Mouse (Mus musculus) embryonic facial prominence, embryonic 14.5 days (tissue): ENCODE results near the gene Vamp5. TPM values are rescaled to one million over a fixed set of nuclear protein-coding genes. Genes with fewer than 3 reads are reported as not detected.

Experiments
- ATAC-seq: fragments of 200-750 bp; cut with Nextera tagmentation; 2 replicates; pipeline ENCODE4 v1.8.0; 2017; ENCODE audit warnings: low read depth, moderate number of reproducible peaks, moderate TSS enrichment
- DNase-seq: peaks from one replicate; pipeline ENCODE4 v3.0.0-alpha.2; 2015; ENCODE audit warnings: low spot score
- H3K27ac ChIP-seq: fragments of 300-500 bp; sonication (generic); replicated peaks from 2 replicates; pipeline ENCODE4 v1.5.1; 2014; ENCODE audit warnings: low read depth, mild to moderate bottlenecking, low read length, moderate library complexity
- H3K27me3 ChIP-seq: fragments of 300-500 bp; sonication (generic); replicated peaks from 2 replicates; pipeline ENCODE4 v1.6.1; 2014; ENCODE audit warnings: low read length; ENCODE audit not compliant: control insufficient read depth, insufficient read depth
- H3K36me3 ChIP-seq: fragments of 300-500 bp; sonication (generic); 2 replicates; pipeline ENCODE4 v1.6.1; 2014; ENCODE audit warnings: low read length, mixed read lengths; ENCODE audit not compliant: control insufficient read depth, insufficient read depth
- H3K4me1 ChIP-seq: fragments of 300-500 bp; sonication (generic); 2 replicates; pipeline ENCODE4 v1.6.1; 2014; ENCODE audit warnings: antibody characterized with exemption, low read length; ENCODE audit not compliant: control insufficient read depth, insufficient read depth
- H3K4me2 ChIP-seq: fragments of 300-500 bp; sonication (generic); 2 replicates; pipeline ENCODE4 v1.6.1; 2014; ENCODE audit warnings: low read depth, mild to moderate bottlenecking, low read length, moderate library complexity, mixed read lengths
- H3K4me3 ChIP-seq: fragments of 300-500 bp; sonication (generic); 2 replicates; pipeline ENCODE4 v1.5.1; 2014; ENCODE audit warnings: low read depth, mild to moderate bottlenecking, low read length
- H3K9ac ChIP-seq: fragments of 300-500 bp; sonication (generic); 2 replicates; pipeline ENCODE4 v1.6.1; 2014; ENCODE audit warnings: low read depth, mild to moderate bottlenecking, low read length, moderate library complexity, mixed read lengths
- H3K9me3 ChIP-seq: fragments of 300-500 bp; sonication (generic); 2 replicates; pipeline ENCODE4 v1.6.1; 2016; ENCODE audit warnings: low read length; ENCODE audit not compliant: control insufficient read depth
- WGBS: fragments of 180-500 bp; shearing (Covaris S2); extraction: QIAGEN DNeasy Blood & Tissue Kit; methylation state at CpG from one replicate; pipeline ENCODE4 v1.1.7; 2014; 5-methylcytosine and 5-hydroxymethylcytosine counted together
- polyA plus RNA-seq: library from polyadenylated mRNA; unstranded; fragments of >200 nt; fragmentation: Nextera tagmentation; extraction: Ambion mirVana; gene quantifications from 2 replicates; pipeline ENCODE4 v1.2.1, GENCODE M21; 2014

The Vamp5 gene
- polyA plus RNA-seq, 1 experiment from 2014 or later: 20.3 TPM

- DNase-seq (no peak), ATAC-seq (no peak)
- WGBS: 87% methylated on average over 4 of the region's 4 CpGs
- Histone ChIP-seq H3K36me3 (peaks cover 90% of the 10 kb centered on the region), H3K4me1 (no peaks in the 10 kb centered on the region), H3K9me3 (no peaks in the 10 kb centered on the region), H3K27me3 (no peaks in the 10 kb centered on the region), H3K9ac (no peak overlapping the region), H3K4me3 (no peak overlapping the region), H3K27ac (no peak overlapping the region), H3K4me2 (no peak overlapping the region)
Observed at GRCm38 (mm10) chr6:72330133-72330532, 50.1 kb downstream of the Vamp5 start.

- H3K27me3 ChIP-seq: no peaks in the 10 kb centered on the region
- no peaks in the 10 kb centered on the region for H3K9me3 ChIP-seq
- H3K4me2 ChIP-seq: no peak overlapping the region
- H3K4me3 ChIP-seq: no peak overlapping the region
- peaks cover 91% of the 10 kb centered on the region for H3K36me3 ChIP-seq
- no peak for ATAC-seq
- WGBS: 94% methylated on average over 5 of the region's 5 CpGs
- DNase-seq: no peak
- H3K4me1 ChIP-seq: no peaks in the 10 kb centered on the region
- no peak overlapping the region for H3K9ac ChIP-seq
- H3K27ac ChIP-seq: no peak overlapping the region
Observed at GRCm38 (mm10) chr6:72329019-72329418, 51.2 kb downstream of the Vamp5 start.

GRCm38 (mm10) chr6:72326274-72326673, 54.0 kb downstream of the Vamp5 start:
- DNase-seq (peak; percentile 28), ATAC-seq (no peak)
- Histone ChIP-seq H3K27me3 (no peaks in the 10 kb centered on the region), H3K9me3 (no peaks in the 10 kb centered on the region), H3K4me2 (no peak overlapping the region), H3K4me1 (no peaks in the 10 kb centered on the region), H3K27ac (no peak overlapping the region), H3K36me3 (peaks cover 94% of the 10 kb centered on the region), H3K9ac (no peak overlapping the region), H3K4me3 (no peak overlapping the region)
- WGBS: 65% methylated on average over 6 of the region's 6 CpGs

- Histone ChIP-seq H3K27me3 (no peaks in the 10 kb centered on the region), H3K9me3 (no peaks in the 10 kb centered on the region), H3K9ac (no peak overlapping the region), H3K4me2 (no peak overlapping the region), H3K27ac (no peak overlapping the region), H3K36me3 (peaks cover 94% of the 10 kb centered on the region), H3K4me1 (no peaks in the 10 kb centered on the region), H3K4me3 (no peak overlapping the region)
- ATAC-seq: no peak
- no peak for DNase-seq
- 91% methylated on average over 6 of the region's 6 CpGs for WGBS
Observed at GRCm38 (mm10) chr6:72323786-72324508, 56.3 kb downstream of the Vamp5 start.

GRCm38 (mm10) chr6:72322936-72323335, 57.3 kb downstream of the Vamp5 start:
- no peaks in the 10 kb centered on the region for H3K9me3 ChIP-seq
- DNase-seq: no peak
- H3K27ac ChIP-seq: no peak overlapping the region
- H3K36me3 ChIP-seq: peaks cover 94% of the 10 kb centered on the region
- no peak overlapping the region for H3K4me2 ChIP-seq
- H3K4me1 ChIP-seq: no peaks in the 10 kb centered on the region
- WGBS: 91% methylated on average over 3 of the region's 3 CpGs
- no peaks in the 10 kb centered on the region for H3K27me3 ChIP-seq
- H3K4me3 ChIP-seq: no peak overlapping the region
- no peak overlapping the region for H3K9ac ChIP-seq
- no peak for ATAC-seq

- Histone ChIP-seq H3K9ac (no peak overlapping the region), H3K4me3 (no peak overlapping the region), H3K4me1 (no peaks in the 10 kb centered on the region), H3K27me3 (no peaks in the 10 kb centered on the region), H3K4me2 (no peak overlapping the region), H3K27ac (no peak overlapping the region), H3K9me3 (no peaks in the 10 kb centered on the region), H3K36me3 (peaks cover 76% of the 10 kb centered on the region)
- DNase-seq: peak; percentile 39
- no peak for ATAC-seq
- WGBS: 79% methylated on average over 11 of the region's 11 CpGs
Observed at GRCm38 (mm10) chr6:72319019-72319418, 61.2 kb downstream of the Vamp5 start.

Other genes with a start within 250 kb of the Vamp5 start
- 12.1 and 12.9 TPM in 2 replicates for gene Atoh8, start 144.9 kb downstream of the Vamp5 start, polyA plus RNA-seq
- not detected in 2 replicates for gene Sftpb, start 75.9 kb downstream of the Vamp5 start, polyA plus RNA-seq
- 46.6 and 50.7 TPM in 2 replicates for gene Usp39, start 35.3 kb downstream of the Vamp5 start, polyA plus RNA-seq
- gene 0610030E20Rik, start 33.2 kb downstream of the Vamp5 start, polyA plus RNA-seq: 19.6 and 25.0 TPM in 2 replicates
- gene Tmem150a, start 25.0 kb downstream of the Vamp5 start, polyA plus RNA-seq: 16.3 and 17.6 TPM in 2 replicates
- gene Rnf181, start 13.5 kb downstream of the Vamp5 start, polyA plus RNA-seq: 79.9 and 81.1 TPM in 2 replicates
- gene Vamp8, start 10.2 kb upstream of the Vamp5 start, polyA plus RNA-seq: 130 and 144 TPM in 2 replicates
- gene Ggcx, start 33.8 kb upstream of the Vamp5 start, polyA plus RNA-seq: 15.0 and 15.7 TPM in 2 replicates
- gene Mat2a, start 59.1 kb upstream of the Vamp5 start, polyA plus RNA-seq: 292 and 321 TPM in 2 replicates
- gene Sh2d6, start 141.2 kb upstream of the Vamp5 start, polyA plus RNA-seq: not detected in 2 replicates
- 70.8 and 75.9 TPM in 2 replicates for gene Capg, start 163.9 kb upstream of the Vamp5 start, polyA plus RNA-seq
- gene Elmod3, start 217.9 kb upstream of the Vamp5 start, polyA plus RNA-seq: 18.7 and 18.8 TPM in 2 replicates
- gene Retsat, start 218.0 kb upstream of the Vamp5 start, polyA plus RNA-seq: 16.4 and 18.2 TPM in 2 replicates
- gene Tgoln1, start 236.5 kb upstream of the Vamp5 start, polyA plus RNA-seq: 33.8 and 34.7 TPM in 2 replicates